Mouse (Mus musculus) spleen, embryonic (tissue): ENCODE measurements at regions not wholly inside any gene's neighbourhood (a gene's known extent, or its start where the extent isn't known, plus 50 kb on each side); places are given as distances from the start of the nearest gene placed in this dataset.
"Not testable (repeated sequence)": the region's sequence is repeated elsewhere in the genome, so short reads cannot be mapped to it uniquely, and the experiment has no call there.

Source experiments
- CTCF ChIA-PET: fragments of 350-600 bp; sonication (Branson Sonifier 250); formaldehyde crosslinking; loops from one replicate; lab custom pipeline; 2022; lab: Charles Lee

- CTCF ChIA-PET, result not testable (repeated sequence)
These were observed 884.0 kb upstream of the Lrrc4c start for GRCm38 (mm10) chr2:95433996-95434395.

GRCm38 (mm10) chr2:95440957-95441356 lies 877.0 kb upstream of the Lrrc4c start:
- CTCF ChIA-PET, result no interaction called here

GRCm38 (mm10) chr2:95443245-95443799 lies 874.6 kb upstream of the Lrrc4c start:
- CTCF ChIA-PET, result interaction anchor here (0.6 kb wide), 1 partner anchor 909 kb away, joined by 3 read pairs; no protein-coding TSS in a partner anchor

- CTCF ChIA-PET, result no interaction called here
These were observed 869.1 kb upstream of the Lrrc4c start for GRCm38 (mm10) chr2:95448897-95449296.

- CTCF ChIA-PET, result interaction anchor here (0.7 kb wide), 1 partner anchor 1732 kb away, joined by 3 read pairs; no protein-coding TSS in a partner anchor
These were observed 838.1 kb upstream of the Lrrc4c start for GRCm38 (mm10) chr2:95479827-95480226.

- CTCF ChIA-PET, result no interaction called here
These were observed 834.6 kb upstream of the Lrrc4c start for GRCm38 (mm10) chr2:95483397-95483796.

- CTCF ChIA-PET, result no interaction called here
These were observed 830.3 kb upstream of the Lrrc4c start for GRCm38 (mm10) chr2:95487580-95488135.

GRCm38 (mm10) chr2:95494026-95494697 lies 823.8 kb upstream of the Lrrc4c start:
- CTCF ChIA-PET, result interaction anchor here (0.6 kb wide), 1 partner anchor 20 kb away, joined by 3 read pairs; no protein-coding TSS in a partner anchor

GRCm38 (mm10) chr2:95494698-95495088 lies 823.3 kb upstream of the Lrrc4c start:
- CTCF ChIA-PET, result no interaction called here

GRCm38 (mm10) chr2:95511286-95511685 lies 806.7 kb upstream of the Lrrc4c start:
- CTCF ChIA-PET, result no interaction called here

GRCm38 (mm10) chr2:95521624-95522023 lies 796.3 kb upstream of the Lrrc4c start:
- CTCF ChIA-PET, result no interaction called here

GRCm38 (mm10) chr2:95524590-95525266 lies 793.2 kb upstream of the Lrrc4c start:
- CTCF ChIA-PET, result no interaction called here

GRCm38 (mm10) chr2:95564089-95564488 lies 753.9 kb upstream of the Lrrc4c start:
- CTCF ChIA-PET, result no interaction called here

GRCm38 (mm10) chr2:95575882-95576281 lies 742.1 kb upstream of the Lrrc4c start:
- CTCF ChIA-PET, result no interaction called here

GRCm38 (mm10) chr2:95579201-95579600 lies 738.8 kb upstream of the Lrrc4c start:
- CTCF ChIA-PET, result no interaction called here

GRCm38 (mm10) chr2:95586002-95586401 lies 732.0 kb upstream of the Lrrc4c start:
- CTCF ChIA-PET, result no interaction called here

- CTCF ChIA-PET, result no interaction called here
These were observed 730.9 kb upstream of the Lrrc4c start for GRCm38 (mm10) chr2:95587044-95587443.

GRCm38 (mm10) chr2:95613354-95613753 lies 704.6 kb upstream of the Lrrc4c start:
- CTCF ChIA-PET, result no interaction called here

- CTCF ChIA-PET, result no interaction called here
These were observed 680.4 kb upstream of the Lrrc4c start for GRCm38 (mm10) chr2:95637533-95637932.

GRCm38 (mm10) chr2:95674347-95674746 lies 643.6 kb upstream of the Lrrc4c start:
- CTCF ChIA-PET, result no interaction called here

GRCm38 (mm10) chr2:95715355-95715754 lies 602.6 kb upstream of the Lrrc4c start:
- CTCF ChIA-PET, result no interaction called here
